Mouse (Mus musculus): ENCODE measurements around the gene Fmo1.

GRCm38 (mm10) chr1:162807441-162807840 lies 59.0 kb downstream of the Fmo1 start:
- no peak for TF ChIP-seq CTCF (IDR thresholded peaks at IDR 0.05; ENCODE audit: low read depth, low read length)
- no peak for TF ChIP-seq EP300 (IDR thresholded peaks at IDR 0.05; ENCODE audit: insufficient read depth, low read depth, low read length)
- TF ChIP-seq POLR2A (IDR thresholded peaks at IDR 0.05; ENCODE audit: insufficient read depth, low read length): no peak

Measured in ES-Bruce4 (cell line).